Comparison of ENCODE assay signal across 9 mouse cellular contexts in the genomic region with DNA sequence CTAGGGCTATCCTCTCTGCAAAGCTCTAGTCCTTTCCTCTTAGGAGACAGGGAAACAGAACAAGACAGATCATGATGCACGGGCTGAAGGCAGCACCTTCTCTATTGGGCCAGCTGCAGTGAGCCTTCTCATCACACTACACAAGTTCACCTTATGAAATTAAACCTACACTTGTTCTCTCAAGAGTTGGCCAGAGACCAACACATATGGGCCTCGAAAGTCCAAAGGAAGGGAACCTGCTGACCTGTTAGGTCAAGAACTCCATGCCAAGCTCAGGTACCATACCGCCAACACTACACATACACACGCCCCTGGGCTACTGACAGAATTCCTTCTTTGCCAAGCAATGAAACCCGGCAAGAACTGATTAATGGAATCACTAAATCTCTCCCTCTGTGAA. TPM values are rescaled to one million over a fixed set of nuclear protein-coding genes. Genes with fewer than 3 reads are reported as not detected.
DNase-seq lines count a peak whose midpoint lies in the region; ATAC-seq and TF ChIP-seq lines count a peak whose summit lies in the region.
"Had no signal": no experiment of that assay in that cellular context is flagged by ENCODE, and none has a peak within 500 bp of the region (broad histone marks: within the 10 kb centered on the region; RNA-seq: fewer than 3 reads in every experiment).

No protein-coding gene starts in this region.

- peak overlapping the region; percentile 95 to 96 for H3K4me3 ChIP-seq in heart, embryonic 14.5 days (ENCODE audit: control insufficient read depth in 1 of 2, insufficient read depth in 1 of 2, low read depth in 1 of 2, low read length in 2 of 2)
- peak overlapping the region; percentile 92 for H3K4me3 ChIP-seq in forebrain, embryonic 16.5 days (replicated peaks; ENCODE audit: low read length)
- peak overlapping the region; percentile 60 to 74 for H3K4me3 ChIP-seq in liver, embryonic 14.5 days (ENCODE audit: insufficient read depth in 1 of 2, low read depth in 2 of 2, low read length in 2 of 2)

- peak overlapping the region; percentile 76 for H3K4me2 ChIP-seq in heart, embryonic 14.5 days (ENCODE audit: low read length)
- H3K4me2 ChIP-seq in forebrain, embryonic 16.5 days (ENCODE audit: low read length): peak overlapping the region; percentile 78
- peak overlapping the region; percentile 91 for H3K4me2 ChIP-seq in liver, embryonic 14.5 days (ENCODE audit: low read depth)

- no peaks in the 10 kb centered on the region for H3K27me3 ChIP-seq in heart, embryonic 14.5 days (ENCODE audit: control insufficient read depth, insufficient read depth, low read length)
- no peaks in the 10 kb centered on the region for H3K27me3 ChIP-seq in forebrain, embryonic 16.5 days (replicated peaks; ENCODE audit: control insufficient read depth, insufficient read depth, low read length)
- H3K27me3 ChIP-seq in liver, embryonic 14.5 days (ENCODE audit: control insufficient read depth, insufficient read depth, low read length): no peaks in the 10 kb centered on the region

- H3K36me3 ChIP-seq in heart, embryonic 14.5 days (ENCODE audit: control insufficient read depth, insufficient read depth, low read length): no peaks in the 10 kb centered on the region
- H3K36me3 ChIP-seq in forebrain, embryonic 16.5 days (ENCODE audit: control insufficient read depth, insufficient read depth): no peaks in the 10 kb centered on the region
- no peaks in the 10 kb centered on the region for H3K36me3 ChIP-seq in liver, embryonic 14.5 days (replicated peaks; ENCODE audit: control insufficient read depth, insufficient read depth, low read depth)

- H3K27ac ChIP-seq in heart, embryonic 14.5 days (replicated peaks in 1 of 2; ENCODE audit: control insufficient read depth in 1 of 2, insufficient read depth in 1 of 2, low read depth in 2 of 2, low read length in 2 of 2): no peak overlapping the region
- no peak overlapping the region for H3K27ac ChIP-seq in forebrain, embryonic 16.5 days (ENCODE audit: low read length)
- no peak overlapping the region for H3K27ac ChIP-seq in liver, embryonic 14.5 days

- DNase-seq in heart, adult 8-10 months (ENCODE audit: low spot score): no peak
- peak; percentile 35 for DNase-seq in MN1 (ENCODE audit: low spot score)
- no peak for DNase-seq in liver, embryonic 14.5 days (ENCODE audit: low read depth in 3 of 3, low spot score in 3 of 3)
- DNase-seq in adrenal gland, adult (ENCODE audit: inconsistent age in 2 of 2, low spot score in 1 of 2): no peak
- DNase-seq in spleen, postnatal 10 days (ENCODE audit: low spot score in 2 of 2): no peak
- DNase-seq in layer of hippocampus, postnatal 10 days (ENCODE audit: low spot score in 2 of 2): no peak

- H3K9me3 ChIP-seq in heart, embryonic 14.5 days (ENCODE audit: control insufficient read depth, low read length): no peaks in the 10 kb centered on the region
- no peaks in the 10 kb centered on the region for H3K9me3 ChIP-seq in forebrain, embryonic 16.5 days (ENCODE audit: control insufficient read depth, low read length)
- H3K9me3 ChIP-seq in liver, embryonic 14.5 days (ENCODE audit: control insufficient read depth, low read length): no peaks in the 10 kb centered on the region

- WGBS in heart, embryonic 14.5 days: 32% methylated on average over 5 of the region's 5 CpGs
- WGBS in forebrain, embryonic 16.5 days: 24% methylated on average over 5 of the region's 5 CpGs
- WGBS in liver, embryonic 14.5 days (ENCODE audit: insufficient replicate concordance): 39% methylated on average over 5 of the region's 5 CpGs

- no peak for TF ChIP-seq EP300 in liver, embryonic 14.5 days (IDR thresholded peaks at IDR 0.05; ENCODE audit: low read depth)

- no peak for TF ChIP-seq CTCF in liver, embryonic 14.5 days (IDR thresholded peaks at IDR 0.05; ENCODE audit: low read depth)

- H3K9ac ChIP-seq in heart, embryonic 14.5 days (ENCODE audit: low read length): peak overlapping the region; percentile 94
- H3K9ac ChIP-seq in forebrain, embryonic 16.5 days (replicated peaks; ENCODE audit: low read depth, low read length): peak overlapping the region; percentile 94
- H3K9ac ChIP-seq in liver, embryonic 14.5 days (replicated peaks): peak overlapping the region; percentile 77

- ATAC-seq in heart, embryonic 14.5 days (ENCODE audit: insufficient number of reproducible peaks, insufficient read depth, low FRiP score, low read depth): no peak
- no peak for ATAC-seq in forebrain, embryonic 16.5 days
- no peak for ATAC-seq in liver, embryonic 14.5 days (ENCODE audit: insufficient read depth)

- H3K4me1 ChIP-seq in heart, embryonic 14.5 days (ENCODE audit: control insufficient read depth in 2 of 2, insufficient read depth in 2 of 2, low read length in 2 of 2): peaks cover 8 to 18% of the 10 kb centered on the region in 2 experiments
- H3K4me1 ChIP-seq in forebrain, embryonic 16.5 days (replicated peaks; ENCODE audit: control insufficient read depth, insufficient read depth, low read length): peaks cover 21% of the 10 kb centered on the region
- H3K4me1 ChIP-seq in liver, embryonic 14.5 days (replicated peaks; ENCODE audit: control insufficient read depth in 2 of 2, insufficient read depth in 2 of 2, low read length in 1 of 2): peaks cover 0 to 12% of the 10 kb centered on the region in 2 experiments; a peak in 2 of 4 replicates

RNA-seq across cellular contexts. Expression of a gene that starts 0.5 kb away (rescaled TPM):
- not detected in 2 replicates for polyA plus RNA-seq in heart, embryonic 14.5 days (2014; fragmentation: Nextera tagmentation; extraction: Ambion mirVana)
- total RNA-seq in heart, adult 8-10 months (2022): not detected
- polyA plus RNA-seq in forebrain, embryonic 16.5 days (2015; fragmentation: Nextera tagmentation; extraction: Ambion mirVana): not detected in 2 replicates
- not detected in 2 replicates for polyA plus RNA-seq in liver, embryonic 14.5 days (2012; rRNA removed)
- not detected in 2 replicates for polyA plus RNA-seq in liver, embryonic 14.5 days (2014; fragmentation: Nextera tagmentation; extraction: Ambion mirVana)
- not detected for total RNA-seq in layer of hippocampus, postnatal 10 days (2021)
- polyA plus RNA-seq: large intestine, adult 2 months had no signal

RNA-seq across cellular contexts. Expression of a gene that starts 1.1 kb away (rescaled TPM):
- 28.1 and 28.8 TPM in 2 replicates for polyA plus RNA-seq in heart, embryonic 14.5 days (2014; fragmentation: Nextera tagmentation; extraction: Ambion mirVana)
- total RNA-seq in heart, adult 8-10 months (2022): 10 to 100 TPM; 19.4 to 25.7 (median 23.9) TPM
- 26.3 and 27.3 TPM in 2 replicates for polyA plus RNA-seq in forebrain, embryonic 16.5 days (2015; fragmentation: Nextera tagmentation; extraction: Ambion mirVana)
- 2.7 and 3.5 TPM in 2 replicates for polyA plus RNA-seq in liver, embryonic 14.5 days (2012; rRNA removed)
- polyA plus RNA-seq in liver, embryonic 14.5 days (2014; fragmentation: Nextera tagmentation; extraction: Ambion mirVana): 7.9 and 9.6 TPM in 2 replicates
- total RNA-seq in layer of hippocampus, postnatal 10 days (2021): 10 to 100 TPM; 57.8 to 62.1 TPM
